Mouse (Mus musculus) heart, postnatal 0 days (tissue): Measurements from ENCODE around the gene Chd2.

Experiments used
- CTCF ChIP-seq: IDR thresholded peaks from 2 replicates; pipeline ENCODE4 v1.5.1; 2016; ENCODE audit warnings: antibody characterized with exemption, control low read depth, low read depth
- EP300 ChIP-seq: IDR thresholded peaks from 2 replicates; pipeline ENCODE4 v1.6.1; 2016; ENCODE audit warnings: antibody characterized with exemption, low read depth

DNA sequence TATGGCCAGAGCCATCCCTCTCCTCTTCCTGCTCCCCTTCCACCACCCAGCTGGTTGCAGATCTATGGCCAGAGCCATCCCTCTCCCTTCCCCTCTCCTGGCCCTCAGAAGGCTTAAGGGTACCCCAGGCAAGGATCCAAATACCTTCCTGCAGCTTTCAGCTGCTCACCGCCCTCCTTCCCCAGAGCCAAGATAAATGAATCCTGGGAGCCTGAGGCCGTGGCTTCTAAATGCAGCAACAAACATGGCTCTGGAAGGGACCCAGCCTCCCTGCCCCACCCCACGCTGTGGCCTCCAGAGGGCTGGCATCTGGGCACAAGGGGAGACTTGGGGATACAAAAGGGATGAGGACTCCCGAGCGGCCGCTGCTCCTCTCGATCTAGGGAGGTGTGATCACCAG, 129.2 kb downstream of the Chd2 start:
- TF ChIP-seq CTCF: no peak
- TF ChIP-seq EP300: no peak
